Mouse (Mus musculus) CD4-positive naive resting alpha-beta T cell, adult 57 days (primary cell): ENCODE results near the gene Plk4. TPM values are rescaled to one million over a fixed set of nuclear protein-coding genes. Genes with fewer than 3 reads are reported as not detected.

Experiments
- total RNA-seq: library from RNA; stranded (reverse); gene quantifications from one replicate; pipeline ENCODE4 v1.2.4, GENCODE M21; 2023

The Plk4 gene
- total RNA-seq, result 21.1 TPM

GRCm38 (mm10) chr3:40799530-40800372 is at the start of gene Plk4:
Gene Plk4, plus strand, starts transcription at chr3:40800019.

GRCm38 (mm10) chr3:40846473-40846956 is 46.7 kb downstream of the Plk4 start, which contains the start of gene Mfsd8:
Gene Mfsd8, minus strand, starts transcription at chr3:40846886.

GRCm38 (mm10) chr3:40846957-40847017 is 47.0 kb downstream of the Plk4 start, which contains the start of gene Abhd18:
Gene Abhd18, plus strand, starts transcription at chr3:40846970.

Other genes starting within 250 kb of the Plk4 start
- gene Slc25a31, start 91.2 kb upstream of the Plk4 start, total RNA-seq, result not detected
- gene Hspa4l, start 55.5 kb upstream of the Plk4 start, total RNA-seq, result 38.1 TPM
- gene Mfsd8, start 46.9 kb downstream of the Plk4 start, total RNA-seq, result 13.9 TPM
- 15.0 TPM for gene Abhd18, start 47.0 kb downstream of the Plk4 start, total RNA-seq
- gene 1700034I23Rik, start 102.5 kb downstream of the Plk4 start, total RNA-seq, result not detected
- gene Larp1b, start 149.8 kb downstream of the Plk4 start, total RNA-seq, result 21.3 TPM